Mouse (Mus musculus) thymus, postnatal 10 days (tissue): ENCODE results near the gene Col7a1.

Experiments
- DNase-seq, 2 experiments: peaks; one replicate each; pipeline ENCODE4 v3.0.0; 2021; ENCODE audit warnings: low spot score in 2 of 2

Col7a1 gene

GRCm38 (mm10) chr9:109021428-109021827 lies 68.0 kb downstream of the Col7a1 start:
- no peak for DNase-seq

DNA sequence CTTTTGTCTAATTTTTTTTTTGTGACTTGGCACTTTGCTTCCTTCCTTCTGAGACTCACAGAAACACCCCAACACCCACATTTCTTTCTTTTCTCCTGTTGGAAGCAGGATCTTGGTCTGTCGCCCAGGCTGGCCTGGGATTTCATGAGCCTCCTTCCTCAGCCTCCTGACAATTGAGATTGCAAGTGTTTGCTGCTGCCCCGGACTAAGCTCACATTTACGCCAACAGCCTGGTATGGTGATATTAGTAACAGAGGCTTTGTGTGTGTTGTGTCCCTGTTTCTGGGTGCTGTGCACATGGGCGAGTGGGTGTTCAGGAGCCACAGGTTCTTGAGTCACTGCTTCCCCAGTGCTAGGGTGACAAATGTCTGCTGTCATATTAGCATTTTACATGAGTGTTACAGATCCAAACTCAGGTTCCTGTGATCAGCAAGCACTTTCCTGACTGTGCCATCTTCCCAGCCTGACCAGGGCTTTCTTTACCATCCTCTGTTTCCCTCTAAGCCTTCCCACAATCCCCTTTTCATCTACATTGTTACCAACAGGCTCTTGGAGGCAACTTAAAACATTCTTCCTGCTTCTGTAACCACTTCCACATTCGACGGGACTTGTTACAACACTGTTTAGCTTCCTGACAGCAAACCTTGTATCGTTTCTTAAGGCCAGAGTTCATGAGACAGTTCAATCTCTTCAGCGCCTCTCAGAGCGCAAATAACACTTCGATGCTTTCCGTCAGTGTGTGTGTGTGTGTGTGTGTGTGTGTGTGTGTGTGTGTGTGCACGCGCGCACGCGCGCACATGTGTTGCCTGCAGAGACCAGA lies 69.7 kb downstream of the Col7a1 start:
- no peak for DNase-seq

- no peak for DNase-seq
Observed at GRCm38 (mm10) chr9:109027521-109027920, 74.1 kb downstream of the Col7a1 start.

DNA sequence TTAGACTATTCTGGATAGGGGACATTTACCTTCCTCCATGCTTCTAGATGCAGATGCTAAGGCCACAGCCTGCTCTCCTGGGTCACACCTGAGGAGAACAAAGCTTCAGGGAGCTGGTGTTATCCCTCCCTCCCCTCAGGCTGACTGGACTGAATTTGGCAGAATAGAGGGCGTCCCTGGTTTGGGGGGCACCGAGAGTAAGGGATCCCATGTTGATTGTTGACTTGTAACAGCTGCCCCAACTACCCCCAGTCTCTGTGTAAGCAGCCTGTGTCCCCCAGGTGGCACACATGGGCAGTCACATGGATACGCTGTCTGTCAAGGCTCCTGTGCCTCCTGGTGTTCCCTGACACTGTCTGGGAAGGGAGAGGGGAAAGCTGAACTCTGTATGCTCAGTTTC lies 75.0 kb downstream of the Col7a1 start:
- no peak for DNase-seq

- DNase-seq: no peak
Observed at GRCm38 (mm10) chr9:109028919-109029318, 75.5 kb downstream of the Col7a1 start.

- no peak for DNase-seq
Observed at GRCm38 (mm10) chr9:109030312-109030711, 76.9 kb downstream of the Col7a1 start.

DNA sequence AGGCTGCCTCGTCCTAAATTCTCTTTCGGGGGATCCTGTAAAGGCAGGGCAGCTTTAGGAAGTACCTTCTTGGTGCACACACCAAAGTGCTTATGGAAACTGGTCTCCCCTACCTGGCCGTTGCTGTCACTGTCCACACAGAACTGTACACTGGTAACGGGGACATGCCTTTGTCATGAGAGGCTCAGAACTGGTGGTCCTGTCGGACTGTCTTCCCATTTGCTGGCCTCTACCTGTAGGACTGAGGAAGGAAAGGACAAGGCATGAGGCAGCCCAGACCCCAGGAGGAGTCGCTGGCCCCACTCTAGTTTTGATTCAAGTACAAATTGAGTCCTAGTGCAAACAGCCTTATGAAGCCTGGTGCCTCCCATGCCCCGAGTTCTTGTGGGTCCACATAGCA lies 77.6 kb downstream of the Col7a1 start:
- no peak for DNase-seq

GRCm38 (mm10) chr9:109031686-109032085 lies 78.3 kb downstream of the Col7a1 start:
- DNase-seq: no peak

DNA sequence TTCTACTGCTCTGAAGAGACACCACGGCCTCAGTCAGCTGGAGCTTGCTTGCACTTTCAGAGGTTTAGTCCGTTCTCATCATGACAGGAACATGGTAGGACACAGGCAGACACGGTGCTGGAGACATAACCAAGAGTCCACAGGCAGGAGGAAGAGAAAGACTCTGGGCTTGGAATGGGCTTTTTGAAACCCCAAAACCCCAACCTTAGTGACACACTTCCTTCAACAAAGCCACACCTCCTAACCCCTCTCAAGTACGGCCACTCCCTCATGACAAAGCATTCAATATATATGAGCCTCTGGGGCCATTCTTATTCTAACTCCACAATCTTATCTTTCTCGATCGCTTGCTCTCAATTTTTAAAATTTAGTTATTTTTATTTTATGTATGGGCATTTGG lies 79.0 kb downstream of the Col7a1 start:
- DNase-seq: no peak
